Mouse (Mus musculus): ENCODE results near the gene Zc3h7b. TPM values are rescaled to one million over a fixed set of nuclear protein-coding genes. Genes with fewer than 3 reads are reported as not detected.

Zc3h7b gene
- total RNA-seq, 2 experiments from 2014 or later, result 68.9 to 69.9 TPM

GRCm38 (mm10) chr15:81812696-81813631, 68.1 kb downstream of the Zc3h7b start:
- DNase-seq (ENCODE audit: low spot score in 2 of 2), result no peak

DNA sequence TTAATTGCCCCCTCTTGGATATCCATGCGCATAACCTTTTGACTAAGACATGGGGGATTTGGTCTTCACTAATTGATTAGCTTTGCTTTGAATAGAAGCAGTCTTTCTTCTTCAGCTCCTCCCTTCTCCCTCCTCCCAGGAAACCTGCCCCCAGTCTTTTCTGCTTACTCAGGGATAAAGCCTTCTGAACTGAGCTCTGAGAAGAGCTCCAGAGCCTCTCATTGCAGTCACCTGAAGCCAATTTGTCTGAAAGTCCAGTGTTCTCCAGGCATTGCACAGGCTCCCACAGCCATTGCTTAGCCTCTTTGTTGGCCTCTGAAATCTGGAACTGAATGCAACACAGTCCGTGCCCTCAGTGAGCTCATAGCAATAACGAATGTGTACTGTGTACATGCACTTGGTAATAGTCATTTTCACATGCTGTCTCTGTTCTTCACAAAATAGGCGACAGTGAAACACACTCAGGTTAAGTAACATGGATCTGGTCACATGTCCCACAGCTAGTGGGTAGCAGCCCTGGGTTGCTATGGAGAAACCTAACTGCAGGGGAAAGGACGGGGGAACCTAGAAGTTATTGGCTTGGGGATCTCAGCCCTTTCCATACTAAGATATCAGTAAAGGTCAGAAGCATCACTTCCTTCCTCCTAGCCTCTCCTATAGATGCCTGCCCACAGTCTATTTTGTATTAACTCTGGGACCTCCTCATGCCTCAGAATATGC, 69.3 kb downstream of the Zc3h7b start:
- DNase-seq (ENCODE audit: low spot score in 2 of 2), result no peak

DNA sequence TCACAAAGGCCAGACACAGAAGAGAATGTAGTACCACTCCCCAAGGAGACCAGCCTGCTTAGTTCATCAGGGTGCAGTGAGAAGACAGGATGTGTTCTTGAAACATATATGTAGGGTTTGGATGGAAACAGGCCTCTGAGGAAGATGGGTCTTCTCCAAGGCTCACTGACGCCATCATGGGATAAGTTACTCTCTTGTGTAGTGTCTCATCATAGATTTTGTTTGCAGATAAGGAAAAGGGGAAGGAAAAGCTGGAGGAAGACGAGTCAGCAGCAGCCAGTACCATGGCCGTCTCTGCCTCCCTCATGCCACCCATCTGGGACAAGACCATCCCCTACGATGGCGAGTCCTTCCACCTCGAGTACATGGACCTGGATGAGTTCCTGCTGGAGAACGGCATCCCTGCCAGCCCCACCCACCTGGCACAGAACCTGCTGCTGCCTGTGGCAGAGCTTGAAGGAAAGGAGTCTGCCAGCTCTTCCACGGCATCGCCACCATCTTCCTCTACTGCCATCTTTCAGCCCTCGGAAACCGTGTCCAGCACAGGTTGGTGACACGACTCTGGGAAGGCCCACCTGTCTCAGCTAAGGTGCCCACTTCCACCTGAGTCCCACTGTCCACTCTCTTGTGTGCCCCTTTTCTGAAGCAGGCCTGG, 70.0 kb downstream of the Zc3h7b start:
- DNase-seq (ENCODE audit: low spot score in 2 of 2), result no peak

DNA sequence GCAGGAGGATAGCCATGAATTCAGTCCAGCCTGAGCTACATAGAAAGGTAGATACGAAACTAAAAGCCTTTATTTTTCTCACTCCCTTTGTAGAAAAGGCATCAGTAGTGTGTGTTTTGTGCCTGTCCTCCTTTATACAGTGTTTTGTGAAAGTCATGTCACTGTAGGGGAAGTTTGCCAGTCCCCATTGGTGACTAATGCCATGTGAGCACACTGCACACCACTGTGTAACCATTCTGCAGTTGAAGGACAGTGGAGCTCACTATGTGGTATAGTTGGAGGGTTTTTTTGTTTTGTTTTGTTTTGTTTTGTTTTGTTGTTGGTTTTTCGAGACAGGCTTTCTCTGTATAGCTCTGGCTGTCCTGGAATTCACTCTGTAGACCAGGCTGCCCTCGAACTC, 73.5 kb downstream of the Zc3h7b start:
- DNase-seq (ENCODE audit: low spot score in 2 of 2), result no peak

DNA sequence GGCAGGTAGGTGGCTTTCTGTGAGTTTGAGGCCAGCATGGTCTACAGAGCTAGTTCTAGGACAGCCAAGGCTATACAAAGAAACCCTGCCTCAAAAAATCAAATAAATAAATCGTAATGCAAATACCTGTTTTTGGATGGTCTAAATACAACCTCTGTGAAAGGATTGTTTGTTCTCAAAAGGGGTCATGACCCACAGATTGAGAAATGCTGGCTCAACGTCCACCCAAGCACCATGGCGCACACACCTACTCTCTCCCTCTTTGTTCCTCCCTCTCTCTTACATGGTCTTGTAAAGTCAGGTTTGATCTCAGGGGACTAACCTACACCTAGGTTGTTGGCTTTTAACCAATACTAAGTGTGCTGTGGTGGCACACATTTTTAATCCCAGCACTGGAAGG, 77.8 kb downstream of the Zc3h7b start:
- DNase-seq (ENCODE audit: low spot score in 2 of 2), result no peak

DNA sequence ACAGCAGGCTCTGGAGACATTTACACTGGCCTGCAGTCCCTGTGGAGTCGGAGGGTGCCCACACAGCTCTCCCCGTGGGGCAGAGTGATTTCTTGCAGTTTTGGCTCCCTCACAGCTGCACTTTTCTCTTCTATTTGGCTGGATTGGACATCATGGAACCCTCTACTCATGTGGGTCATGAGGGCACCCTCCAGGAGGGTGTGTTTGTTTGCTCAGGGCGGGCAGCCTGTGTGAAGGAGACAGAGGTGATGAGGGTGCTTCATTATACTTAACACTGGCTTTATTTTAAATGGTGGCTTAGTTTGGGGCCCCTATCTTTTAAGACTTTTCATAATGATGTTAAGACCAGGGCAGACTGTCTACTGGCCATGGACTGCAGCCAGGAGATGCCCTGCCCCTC, 80.0 kb downstream of the Zc3h7b start:
- DNase-seq (ENCODE audit: low spot score in 2 of 2), result no peak

GRCm38 (mm10) chr15:81828426-81829207, 83.8 kb downstream of the Zc3h7b start:
- no peak for DNase-seq (ENCODE audit: low spot score in 2 of 2)

- DNase-seq (ENCODE audit: low spot score in 2 of 2), result no peak
Observed at GRCm38 (mm10) chr15:81829208-81829580, 84.3 kb downstream of the Zc3h7b start.

- DNase-seq (ENCODE audit: low spot score in 2 of 2), result no peak
Observed at GRCm38 (mm10) chr15:81830530-81830929, 85.7 kb downstream of the Zc3h7b start.

DNA sequence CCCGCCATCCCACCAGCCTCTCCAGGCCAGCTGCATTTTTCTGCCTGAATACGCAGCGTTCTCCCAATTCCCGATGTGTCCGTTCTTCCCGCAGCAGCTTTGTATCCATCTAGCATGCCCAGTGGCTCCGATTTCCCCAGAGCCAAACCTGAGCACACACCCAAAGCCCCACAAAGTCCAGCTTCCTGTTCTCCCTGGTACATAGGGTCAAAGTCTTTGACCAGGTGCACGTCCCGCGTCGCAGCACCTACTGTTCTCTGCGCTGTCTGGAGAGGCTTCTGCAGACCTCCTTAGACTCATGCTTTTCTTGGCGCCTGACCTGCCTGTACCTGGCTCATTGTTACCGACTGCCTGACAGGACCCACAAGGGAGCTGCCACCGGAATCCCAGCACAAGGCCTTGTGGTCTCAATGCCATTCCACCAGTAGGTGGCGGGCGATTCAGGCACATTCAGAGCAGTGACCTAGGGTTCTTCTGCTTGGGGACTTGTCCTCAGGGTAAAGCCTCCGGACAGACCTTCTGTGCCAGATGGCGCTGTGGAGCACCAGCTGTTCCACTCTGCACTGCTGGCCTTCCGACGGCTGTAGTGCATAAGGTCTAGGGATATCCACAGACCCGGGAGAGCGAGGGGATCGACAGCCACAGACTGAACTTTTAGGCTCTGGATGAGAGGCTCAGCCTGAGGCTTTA, 86.4 kb downstream of the Zc3h7b start:
- peak; percentile 87 to 90 for DNase-seq (ENCODE audit: low spot score in 2 of 2)

DNA sequence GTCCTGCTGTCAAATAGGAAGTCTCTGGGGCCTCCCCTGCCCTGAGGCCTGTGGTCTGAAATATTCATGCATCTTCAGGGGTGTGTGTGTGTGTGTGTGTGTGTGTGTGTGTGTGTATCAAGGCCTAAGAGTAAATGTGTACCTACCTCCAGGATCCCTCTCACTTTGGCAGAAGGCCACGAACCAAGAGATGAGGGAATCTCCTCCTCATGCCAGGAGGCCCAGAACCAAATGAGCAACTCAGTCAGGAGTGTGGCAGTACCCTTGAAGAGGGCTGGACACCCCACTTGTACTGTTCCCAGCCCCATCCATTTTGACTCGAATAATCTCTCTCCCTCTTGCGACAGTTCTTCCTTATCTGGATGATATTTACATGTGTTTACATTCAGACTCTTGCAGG, 87.4 kb downstream of the Zc3h7b start:
- DNase-seq (ENCODE audit: low spot score in 2 of 2), result no peak

GRCm38 (mm10) chr15:81833481-81833880, 88.6 kb downstream of the Zc3h7b start:
- DNase-seq (ENCODE audit: low spot score in 2 of 2), result no peak

- DNase-seq (ENCODE audit: low spot score in 2 of 2), result no peak
Observed at GRCm38 (mm10) chr15:81834171-81834841, 89.4 kb downstream of the Zc3h7b start.

GRCm38 (mm10) chr15:81835007-81835880, 90.4 kb downstream of the Zc3h7b start:
- peak in 1 of 2 experiments; percentile 3 for DNase-seq (ENCODE audit: low spot score in 2 of 2)

- DNase-seq (ENCODE audit: low spot score in 2 of 2), result peak; percentile 56 to 73
Observed at GRCm38 (mm10) chr15:81836124-81836821, 91.4 kb downstream of the Zc3h7b start.

- DNase-seq (ENCODE audit: low spot score in 2 of 2), result no peak
Observed at GRCm38 (mm10) chr15:81836966-81837920, 92.4 kb downstream of the Zc3h7b start.
